Mouse (Mus musculus): Measurements from ENCODE around the gene Gm9639.
"Not testable (repeated sequence)": the region's sequence is repeated elsewhere in the genome, so short reads cannot be mapped to it uniquely, and the experiment has no call there.

The Gm9639 gene

GRCm38 (mm10) chr10:77794976-77795375 is at the start of gene Gm9639:
Gene Gm9639, minus strand, starts transcription at chr10:77795076.
- DNase-seq (ENCODE audit: low read depth, low spot score) = no peak

- DNase-seq (ENCODE audit: low read depth, low spot score) = no peak
Observed at GRCm38 (mm10) chr10:77839006-77839405, 44.1 kb upstream of the Gm9639 start.

- DNase-seq (ENCODE audit: low read depth, low spot score) = no peak
Observed at GRCm38 (mm10) chr10:77835647-77836046, 40.8 kb upstream of the Gm9639 start, which contains the start of gene Krtap10-10. Gene Krtap10-10, plus strand, starts transcription at chr10:77835947.

- DNase-seq (ENCODE audit: low read depth, low spot score) = no peak
Observed at GRCm38 (mm10) chr10:77826951-77827350, 32.1 kb upstream of the Gm9639 start, which contains the start of gene Krtap10-4. Gene Krtap10-4, minus strand, starts transcription at chr10:77827095.

GRCm38 (mm10) chr10:77819203-77819602 is 24.3 kb upstream of the Gm9639 start:
- no peak for DNase-seq (ENCODE audit: low read depth, low spot score)

GRCm38 (mm10) chr10:77818523-77818922 is 23.6 kb upstream of the Gm9639 start:
- DNase-seq (ENCODE audit: low read depth, low spot score) = no peak

GRCm38 (mm10) chr10:77815514-77815913 is 20.6 kb upstream of the Gm9639 start:
- peak; percentile 24 for DNase-seq (ENCODE audit: low read depth, low spot score)

- no peak for DNase-seq (ENCODE audit: low read depth, low spot score)
Observed at GRCm38 (mm10) chr10:77814382-77814781, 19.5 kb upstream of the Gm9639 start, which contains the start of gene Gm2696. Gene Gm2696, plus strand, starts transcription at chr10:77814682.

- DNase-seq (ENCODE audit: low read depth, low spot score) = no peak
Observed at GRCm38 (mm10) chr10:77811743-77812142, 16.9 kb upstream of the Gm9639 start, which contains the start of gene Gm9507. Gene Gm9507, minus strand, starts transcription at chr10:77811843.

GRCm38 (mm10) chr10:77804095-77804494 is 9.2 kb upstream of the Gm9639 start:
- no peak for DNase-seq (ENCODE audit: low read depth, low spot score)

- no peak for DNase-seq (ENCODE audit: low read depth, low spot score)
Observed at GRCm38 (mm10) chr10:77798921-77799508, 4.1 kb upstream of the Gm9639 start, which contains the start of gene Gm19668. Gene Gm19668, minus strand, starts transcription at chr10:77799133.

GRCm38 (mm10) chr10:77798164-77798920 is 3.5 kb upstream of the Gm9639 start:
- DNase-seq (ENCODE audit: low read depth, low spot score) = not testable (repeated sequence)

GRCm38 (mm10) chr10:77797677-77798076 is 2.8 kb upstream of the Gm9639 start:
- DNase-seq (ENCODE audit: low read depth, low spot score) = no peak

- DNase-seq (ENCODE audit: low read depth, low spot score) = no peak
Observed at GRCm38 (mm10) chr10:77788621-77789020, 6.3 kb downstream of the Gm9639 start.

GRCm38 (mm10) chr10:77787876-77788275 is 7.0 kb downstream of the Gm9639 start, which contains the start of gene Gm7137:
Gene Gm7137, minus strand, starts transcription at chr10:77788200.
- DNase-seq (ENCODE audit: low read depth, low spot score) = not testable (repeated sequence)

- DNase-seq (ENCODE audit: low read depth, low spot score) = not testable (repeated sequence)
Observed at GRCm38 (mm10) chr10:77783396-77783795, 11.5 kb downstream of the Gm9639 start.

GRCm38 (mm10) chr10:77782442-77782841 is 12.4 kb downstream of the Gm9639 start, which contains the start of gene Gm3250:
Gene Gm3250, minus strand, starts transcription at chr10:77782542.
- not testable (repeated sequence) for DNase-seq (ENCODE audit: low read depth, low spot score)

GRCm38 (mm10) chr10:77776844-77777243 is 18.0 kb downstream of the Gm9639 start, which contains the start of gene Gm7138:
Gene Gm7138, minus strand, starts transcription at chr10:77776944.
- not testable (repeated sequence) for DNase-seq (ENCODE audit: low read depth, low spot score)

- DNase-seq (ENCODE audit: low read depth, low spot score) = not testable (repeated sequence)
Observed at GRCm38 (mm10) chr10:77772142-77772541, 22.7 kb downstream of the Gm9639 start.

- not testable (repeated sequence) for DNase-seq (ENCODE audit: low read depth, low spot score)
Observed at GRCm38 (mm10) chr10:77771225-77771624, 23.7 kb downstream of the Gm9639 start, which contains the start of gene Gm3238. Gene Gm3238, minus strand, starts transcription at chr10:77771325.

GRCm38 (mm10) chr10:77769727-77770126 is 25.1 kb downstream of the Gm9639 start:
- no peak for DNase-seq (ENCODE audit: low read depth, low spot score)

GRCm38 (mm10) chr10:77759582-77759981 is 35.3 kb downstream of the Gm9639 start, which contains the start of gene Gm3233:
Gene Gm3233, minus strand, starts transcription at chr10:77759682.
- DNase-seq (ENCODE audit: low read depth, low spot score) = not testable (repeated sequence)
